Mouse (Mus musculus) gastrocnemius, postnatal 25 days (tissue): ENCODE data around the gene Haus6. TPM values are rescaled to one million over a fixed set of nuclear protein-coding genes. Genes with fewer than 3 reads are reported as not detected.

Source experiments
- DNase-seq: peaks from one replicate; pipeline ENCODE4 v3.0.0; 2022
- total RNA-seq, 2 experiments: library from RNA; stranded (reverse); gene quantifications; 1 replicate in 1 of 2; 2 replicates in 1 of 2; pipeline ENCODE4 v1.2.3; 2021

The Haus6 gene
- total RNA-seq, 2 experiments from 2014 or later = 4.8 to 5.5 TPM

DNA sequence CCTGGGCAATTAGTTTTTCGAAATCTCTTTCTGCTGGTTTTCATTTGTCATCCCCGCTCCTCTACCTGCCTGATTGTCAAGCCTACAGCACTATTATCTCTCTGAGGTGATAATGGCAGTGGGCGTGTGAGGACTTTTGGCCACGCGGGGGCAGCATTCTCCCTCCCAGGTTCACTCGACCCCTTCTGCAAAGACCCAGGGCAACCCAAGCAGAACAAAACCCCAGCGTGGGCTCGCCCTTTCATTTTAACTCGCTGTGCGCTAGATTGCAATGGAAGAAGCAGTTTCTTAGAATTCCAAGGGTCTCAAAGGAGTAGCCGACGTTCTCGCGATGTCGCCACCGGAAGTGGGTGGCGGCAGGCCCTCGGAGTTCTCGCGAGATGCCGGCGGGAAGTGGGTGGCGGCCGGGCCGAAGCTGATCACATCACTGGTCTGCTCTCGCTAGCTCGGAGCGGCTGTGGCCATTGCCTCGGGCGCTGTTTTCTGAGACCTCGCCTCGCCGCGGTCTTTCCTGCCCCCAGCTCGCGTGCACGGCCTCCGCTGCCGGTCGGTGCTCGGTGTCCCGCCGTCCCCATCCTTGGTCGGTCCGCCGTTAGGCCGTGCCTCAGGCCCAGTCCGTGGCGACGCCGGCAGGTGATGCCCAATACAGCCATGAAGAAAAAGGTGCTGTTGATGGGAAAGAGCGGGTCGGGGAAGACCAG lies 36.4 kb downstream of the Haus6 start, which contains the start of gene Rraga:
Gene Rraga (plus strand): TSS at position 386 of the 701 bp plus-strand sequence.
- peak; percentile 93 for DNase-seq

DNA sequence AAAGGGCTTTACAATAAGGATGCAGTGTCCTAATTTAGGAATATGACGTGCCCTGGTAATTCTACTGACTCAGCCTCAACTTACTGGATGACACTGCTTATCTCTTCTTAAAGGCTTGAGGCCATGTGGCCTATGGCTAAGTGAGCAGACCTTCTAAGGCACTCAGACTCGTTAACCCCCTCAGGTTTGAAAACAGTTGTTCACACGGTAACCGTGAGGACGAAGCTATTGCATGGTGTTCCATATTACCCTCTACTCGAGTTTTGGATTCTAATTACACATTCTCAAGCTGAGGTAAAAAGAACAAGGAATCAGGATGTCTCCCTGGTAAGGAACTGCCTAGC lies 36.9 kb downstream of the Haus6 start:
- no peak for DNase-seq

DNA sequence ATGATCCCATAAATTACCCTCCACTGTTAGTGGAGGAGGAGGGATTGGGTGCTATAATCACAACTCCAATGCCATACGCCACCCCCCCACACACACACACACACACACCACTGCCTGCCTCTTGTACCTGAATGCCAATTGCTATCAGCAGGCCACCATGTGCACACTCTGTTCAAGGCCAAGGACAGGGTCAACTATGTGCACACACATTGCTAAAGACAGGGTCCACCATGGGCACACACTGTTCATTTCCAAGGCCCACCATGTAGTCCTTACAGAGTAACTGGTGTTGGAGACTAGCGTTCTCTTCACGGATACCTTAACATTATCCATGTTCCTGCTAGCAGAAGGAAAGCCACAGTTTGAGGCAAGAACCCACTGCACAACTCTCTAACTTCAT lies 50.8 kb downstream of the Haus6 start:
- no peak for DNase-seq

DNA sequence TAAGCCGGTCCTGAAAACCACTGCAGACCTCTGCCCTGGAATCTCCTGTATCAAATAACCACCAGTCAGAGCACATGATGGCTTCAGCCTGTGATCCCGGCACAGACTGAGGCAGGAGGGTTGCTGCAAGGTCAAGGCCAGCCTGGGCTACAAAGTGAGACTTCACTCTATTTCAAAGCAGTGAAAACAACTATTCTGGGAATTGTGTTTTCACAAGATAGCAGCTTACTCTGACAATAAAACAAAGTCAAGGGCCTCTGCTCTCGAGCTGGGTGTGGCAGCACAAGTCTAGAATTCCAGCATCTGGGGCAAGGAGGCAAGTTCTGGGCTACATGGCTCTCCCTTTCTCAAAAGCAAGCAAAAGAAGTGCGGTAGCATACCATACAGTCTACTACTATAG lies 52.8 kb downstream of the Haus6 start:
- DNase-seq = no peak

DNA sequence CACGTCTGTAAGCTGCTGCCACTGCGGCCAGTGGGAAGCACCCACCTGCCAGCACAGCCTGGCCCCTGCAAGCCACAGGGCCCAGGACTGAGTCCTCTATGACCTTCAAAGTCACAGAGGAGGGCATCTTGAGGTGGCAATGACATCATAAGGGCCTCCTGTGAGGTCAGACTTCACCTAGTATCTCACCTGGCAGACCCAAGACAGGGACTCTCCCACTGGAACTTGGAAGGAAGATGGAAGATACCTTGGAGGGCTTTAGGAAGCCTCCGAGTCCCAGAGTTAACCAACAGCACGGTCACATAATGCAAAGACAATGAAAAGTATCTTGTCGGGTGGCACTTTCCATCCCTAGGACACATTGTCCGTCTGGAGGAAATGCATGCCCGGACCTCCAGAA lies 53.6 kb downstream of the Haus6 start, which contains the start of gene Saxo1:
Gene Saxo1 (minus strand): TSS at position 101 of the 400 bp plus-strand sequence.
- DNase-seq = no peak

DNA sequence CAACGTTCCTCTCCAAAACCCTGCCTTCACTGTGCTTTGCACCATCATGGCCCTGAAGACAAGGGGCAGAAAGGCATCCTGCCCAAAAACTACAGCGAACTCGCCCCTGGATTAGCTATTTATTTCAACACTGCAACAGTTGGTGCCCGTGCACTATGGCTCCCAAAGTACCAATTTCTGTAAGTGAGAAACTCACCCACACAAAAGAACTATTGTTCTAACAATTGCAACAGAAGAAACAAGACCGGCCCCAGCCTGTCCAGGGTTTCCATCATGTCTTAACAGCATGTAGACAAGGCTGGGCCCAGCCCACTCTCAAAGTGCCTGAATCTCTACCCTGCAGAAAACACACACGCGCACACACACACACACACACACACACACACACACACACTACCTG lies 54.5 kb downstream of the Haus6 start:
- no peak for DNase-seq

DNA sequence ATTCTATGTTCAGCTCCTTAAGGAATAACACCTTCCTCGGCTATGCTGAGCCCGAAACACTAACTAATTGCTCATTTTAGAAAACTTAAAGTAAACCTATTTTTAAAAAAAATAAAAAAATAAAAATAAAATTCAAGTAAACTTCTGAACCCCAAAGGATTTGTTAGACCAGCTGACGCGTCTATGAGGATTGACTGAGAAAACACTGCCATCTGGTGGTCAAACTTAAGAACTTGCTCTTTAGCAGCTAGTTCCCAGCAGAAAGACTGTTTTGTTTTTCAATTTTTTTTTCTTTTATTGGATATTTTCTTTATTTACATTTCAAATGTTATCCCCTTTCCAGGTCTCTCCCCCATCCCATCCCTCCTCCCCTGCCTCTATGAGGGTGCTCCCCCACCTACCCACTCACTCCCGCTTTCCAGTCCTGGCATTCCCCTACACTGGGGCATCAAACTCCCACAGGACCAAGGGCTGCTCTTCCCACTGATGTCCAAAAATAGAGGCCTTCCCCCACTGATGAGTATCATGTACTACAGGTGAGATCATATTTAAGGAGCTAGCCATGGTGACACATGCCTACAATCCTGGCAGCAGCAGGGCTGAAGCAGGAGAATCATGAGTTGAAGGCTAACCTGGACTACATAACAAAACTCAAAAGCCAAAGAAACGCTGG lies 56.7 kb downstream of the Haus6 start:
- no peak for DNase-seq

DNA sequence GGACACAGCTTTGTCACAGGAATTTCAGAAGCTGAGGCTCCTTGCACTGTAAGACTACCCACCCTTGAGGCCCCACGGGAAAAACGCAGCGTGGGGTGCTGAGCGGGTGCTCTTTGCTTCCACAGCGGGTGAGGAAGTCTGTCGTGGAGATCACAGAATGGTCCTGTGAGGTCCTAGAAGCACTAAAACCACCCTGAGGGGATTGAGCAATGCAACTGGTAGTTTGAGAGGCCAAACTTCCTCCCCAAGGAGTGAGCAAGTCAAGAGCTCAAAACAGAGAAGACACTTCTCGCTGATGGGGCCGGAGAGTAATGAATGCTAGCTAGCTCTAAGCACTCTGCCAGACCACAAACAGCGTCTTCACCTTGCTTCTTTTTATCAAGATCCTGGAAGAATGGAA lies 63.5 kb downstream of the Haus6 start:
- DNase-seq = no peak

DNA sequence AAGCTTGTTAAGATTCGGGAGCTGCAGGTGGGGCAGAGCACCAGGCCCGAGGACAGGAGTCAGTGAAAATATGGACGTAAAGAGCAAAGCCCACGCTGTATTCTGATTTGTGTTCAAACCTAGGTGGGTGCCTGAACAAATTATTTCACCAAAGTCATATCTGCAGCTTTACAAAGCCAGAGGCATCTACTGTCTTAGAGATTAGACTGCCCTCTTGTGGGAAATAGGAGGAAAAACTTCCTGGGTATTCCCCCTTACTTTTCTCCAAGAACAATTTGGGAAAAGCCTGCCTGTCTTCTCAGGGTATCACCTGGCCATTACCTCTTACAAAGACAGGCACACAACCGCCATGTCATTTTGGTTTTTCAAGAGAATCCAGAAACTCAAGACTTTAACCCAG lies 66.2 kb downstream of the Haus6 start:
- no peak for DNase-seq

DNA sequence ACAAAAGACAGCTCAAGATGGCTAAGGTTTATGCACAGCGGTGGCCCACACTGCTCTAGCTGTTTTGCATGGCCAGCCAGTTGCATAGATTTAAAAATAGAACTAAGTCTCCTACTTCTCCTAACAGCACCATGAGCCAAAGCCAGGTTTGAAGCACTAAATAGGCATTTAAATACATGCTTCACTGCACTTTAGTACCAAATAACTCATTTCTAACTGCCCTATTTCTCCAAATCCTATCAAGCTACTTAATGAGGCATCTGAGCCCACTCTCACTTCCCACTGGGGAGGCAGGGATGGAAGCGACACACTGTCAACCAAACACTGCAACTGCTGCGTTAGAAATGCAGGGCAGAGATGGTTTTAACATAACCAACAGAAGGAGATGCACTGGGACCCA lies 67.9 kb downstream of the Haus6 start:
- DNase-seq = no peak

DNA sequence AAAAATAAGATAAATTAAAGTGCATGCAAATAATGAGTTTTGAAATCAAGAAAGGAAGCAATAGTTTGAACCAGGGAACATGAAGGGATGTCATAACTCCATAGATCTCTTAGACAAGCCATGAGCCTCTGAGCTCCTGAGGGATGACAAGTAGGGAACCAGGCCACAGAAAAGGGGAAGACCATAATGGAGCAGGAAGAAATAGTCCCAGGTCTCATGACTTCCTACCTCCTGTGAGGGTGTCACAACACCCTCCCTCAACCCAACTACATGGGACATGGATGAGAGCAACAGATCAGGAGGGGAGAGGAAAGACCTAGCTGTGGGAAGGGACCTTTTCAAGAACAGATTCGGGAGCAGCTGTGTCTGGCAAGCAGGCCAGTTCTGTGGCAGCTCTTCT lies 70.3 kb downstream of the Haus6 start:
- DNase-seq = no peak

DNA sequence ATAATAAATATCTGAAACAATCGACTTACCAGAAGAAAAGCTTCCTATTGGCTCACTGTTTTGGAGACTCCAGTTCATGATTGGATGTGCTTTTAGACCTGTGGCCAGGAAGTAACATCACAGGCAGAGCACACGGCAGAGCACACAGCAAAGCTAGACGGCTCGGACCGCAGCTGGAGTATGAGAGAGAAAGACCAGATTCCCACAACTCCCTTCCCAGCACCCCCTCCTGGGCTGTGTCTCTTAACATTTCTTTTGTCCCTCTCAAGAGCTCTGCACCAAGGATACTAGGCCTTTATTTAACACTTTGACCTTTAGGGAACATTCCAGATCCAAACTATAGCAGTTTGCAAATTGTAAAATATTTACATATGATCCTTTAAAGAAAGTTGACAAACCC lies 72.9 kb downstream of the Haus6 start:
- DNase-seq = no peak

DNA sequence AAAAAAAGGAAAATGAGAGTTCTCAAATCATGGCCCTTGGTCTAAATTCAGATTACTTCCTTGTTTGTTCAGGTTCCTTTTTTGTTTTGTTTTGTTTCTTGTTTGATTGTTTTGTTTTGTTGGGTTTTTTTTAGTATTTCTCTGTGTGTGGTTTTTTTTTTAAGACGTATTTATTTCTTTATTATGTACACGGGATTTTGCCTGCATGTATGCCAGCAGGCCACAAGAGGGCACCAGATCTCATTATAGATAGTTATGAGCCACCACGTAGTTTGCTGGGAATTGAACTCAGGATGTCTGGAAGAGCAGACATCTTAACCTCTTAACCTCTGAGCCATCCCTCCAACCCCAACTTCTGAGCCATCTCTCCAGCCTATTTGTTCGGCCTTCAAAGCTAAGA lies 73.9 kb downstream of the Haus6 start:
- no peak for DNase-seq

DNA sequence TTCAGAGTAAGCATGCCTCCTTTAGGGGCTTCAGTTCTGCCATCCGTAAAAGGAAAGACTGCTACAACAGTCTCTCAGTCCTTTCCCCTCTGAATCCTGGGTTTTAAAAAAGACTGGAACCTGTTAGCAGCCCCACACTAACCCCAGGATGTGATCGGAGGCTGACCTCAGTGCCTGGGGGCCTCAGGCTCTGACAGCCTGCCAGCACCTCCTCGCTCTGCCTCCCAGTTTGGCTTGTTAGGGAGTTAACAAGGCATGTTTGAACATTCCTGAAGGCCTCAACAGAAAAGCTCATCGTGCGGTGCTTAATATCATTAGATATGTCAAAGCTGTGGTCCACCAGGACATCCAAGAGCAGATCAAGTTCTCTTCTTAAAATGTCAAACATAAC lies 77.8 kb downstream of the Haus6 start:
- DNase-seq = no peak

DNA sequence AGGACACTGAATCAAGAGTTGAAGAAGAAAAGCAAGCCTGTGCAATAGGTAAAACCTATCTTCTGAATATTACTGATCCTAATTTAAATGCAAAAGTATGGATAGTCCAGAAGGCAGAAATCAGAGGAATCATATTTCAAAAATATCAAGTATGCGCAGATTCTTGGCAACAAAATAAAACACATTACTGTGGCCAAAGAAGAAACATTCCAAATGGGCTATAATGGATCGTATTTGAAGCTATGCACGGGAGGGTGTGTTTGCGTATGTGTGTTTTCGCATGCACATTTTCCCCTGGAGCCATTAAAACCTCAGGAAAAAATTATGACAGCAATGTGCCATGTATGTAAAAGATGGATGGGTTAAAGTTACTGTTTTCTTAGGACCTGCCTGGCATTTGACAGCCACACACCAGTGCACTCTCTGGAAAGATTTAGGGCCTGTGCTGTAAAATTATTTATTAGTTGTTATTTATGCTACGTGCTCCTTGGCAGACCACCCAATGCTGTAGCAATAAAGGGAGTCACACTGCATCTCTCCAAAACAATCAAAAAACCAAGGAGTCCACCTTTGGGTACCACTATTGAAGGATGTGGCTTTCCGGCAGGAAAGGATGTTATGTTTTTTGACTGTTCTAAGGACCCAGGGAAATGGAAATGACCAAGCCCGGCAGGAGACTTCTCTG lies 78.3 kb downstream of the Haus6 start:
- DNase-seq = no peak

DNA sequence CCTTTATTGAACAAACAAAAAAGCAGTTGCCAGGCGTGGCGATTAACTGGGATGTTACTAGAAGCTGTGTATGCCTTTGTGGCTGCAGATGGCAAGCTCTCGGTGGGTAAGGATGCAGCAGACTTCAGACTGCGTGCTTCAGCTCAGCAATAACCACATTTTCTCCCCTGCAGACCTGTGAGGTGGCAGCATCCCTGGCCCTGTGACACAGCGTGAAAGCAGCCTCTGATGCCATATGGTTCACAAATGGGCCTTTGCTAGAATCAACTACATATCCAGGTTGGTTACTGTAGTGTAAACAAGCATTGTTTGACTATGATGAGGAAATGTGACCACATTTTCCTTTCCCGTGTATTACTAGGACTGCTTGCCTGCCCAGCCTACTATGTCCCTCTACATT lies 82.7 kb downstream of the Haus6 start:
- no peak for DNase-seq

Other genes starting within 250 kb of the Haus6 start
- gene Saxo1, start 53.7 kb downstream of the Haus6 start, total RNA-seq = not detected
- gene Rraga, start 36.4 kb downstream of the Haus6 start, total RNA-seq = 10 to 100 TPM; 41.2 to 43.1 TPM
- 10 to 100 TPM; 58.2 to 75.2 TPM for gene Plin2, start 58.0 kb upstream of the Haus6 start, total RNA-seq
- 10 to 100 TPM; 23.2 to 27.5 TPM for gene Dennd4c, start 136.5 kb upstream of the Haus6 start, total RNA-seq
- 100 to 1,000 TPM; 353 to 393 TPM for gene Rps6, start 245.4 kb upstream of the Haus6 start, total RNA-seq